Mouse (Mus musculus) induced T-regulatory cell, adult 2 months (primary cell): ENCODE measurements at regions not wholly inside any gene's neighbourhood (a gene's known extent, or its start where the extent isn't known, plus 50 kb on each side); places are given as distances from the start of the nearest gene placed in this dataset.
A peak's percentile ranks its signal among the peaks of the same experiment; 100 is the strongest.

Source experiments
- DNase-seq: peaks from one replicate; pipeline ENCODE4 v3.0.0-alpha.2; 2012; ENCODE audit warnings: low read depth

GRCm38 (mm10) chr16:93458598-93459496 lies 145.0 kb downstream of the Setd4 start:
- peak; percentile 31 for DNase-seq

- DNase-seq: no peak
These were observed 145.8 kb downstream of the Setd4 start for GRCm38 (mm10) chr16:93458011-93458585.

GRCm38 (mm10) chr16:93456706-93457425 lies 147.0 kb downstream of the Setd4 start:
- no peak for DNase-seq

GRCm38 (mm10) chr16:93454080-93454997 lies 149.5 kb downstream of the Setd4 start:
- peak; percentile 87 for DNase-seq

GRCm38 (mm10) chr16:93453056-93453455 lies 150.8 kb downstream of the Setd4 start:
- no peak for DNase-seq

GRCm38 (mm10) chr16:93450896-93451295 lies 153.0 kb downstream of the Setd4 start:
- no peak for DNase-seq

GRCm38 (mm10) chr16:93449925-93450324 lies 153.9 kb downstream of the Setd4 start:
- DNase-seq: no peak

- DNase-seq: no peak
These were observed 155.7 kb downstream of the Setd4 start for GRCm38 (mm10) chr16:93448124-93448523.

- DNase-seq: no peak
These were observed 156.9 kb downstream of the Setd4 start for GRCm38 (mm10) chr16:93446970-93447369.

GRCm38 (mm10) chr16:93446206-93446605 lies 157.7 kb downstream of the Setd4 start:
- DNase-seq: no peak

GRCm38 (mm10) chr16:93442837-93443236 lies 161.0 kb downstream of the Setd4 start:
- DNase-seq: no peak

GRCm38 (mm10) chr16:93437608-93438425 lies 166.0 kb downstream of the Setd4 start:
- DNase-seq: no peak

- DNase-seq: no peak
These were observed 167.1 kb downstream of the Setd4 start for GRCm38 (mm10) chr16:93436732-93437131.

GRCm38 (mm10) chr16:93431316-93431715 lies 172.5 kb downstream of the Setd4 start:
- DNase-seq: no peak

GRCm38 (mm10) chr16:93429324-93429781 lies 174.5 kb downstream of the Setd4 start:
- no peak for DNase-seq

- DNase-seq: no peak
These were observed 176.6 kb downstream of the Setd4 start for GRCm38 (mm10) chr16:93427264-93427663.

- no peak for DNase-seq
These were observed 178.1 kb downstream of the Setd4 start for GRCm38 (mm10) chr16:93425731-93426130.

GRCm38 (mm10) chr16:93423174-93423573 lies 180.7 kb downstream of the Setd4 start:
- DNase-seq: no peak

GRCm38 (mm10) chr16:93422221-93422620 lies 181.6 kb downstream of the Setd4 start:
- no peak for DNase-seq

- no peak for DNase-seq
These were observed 185.6 kb downstream of the Setd4 start for GRCm38 (mm10) chr16:93418246-93418645.

- DNase-seq: no peak
These were observed 186.0 kb downstream of the Setd4 start for GRCm38 (mm10) chr16:93417831-93418230.
